Mouse (Mus musculus) embryonic facial prominence, embryonic 15.5 days (tissue): ENCODE data around the gene Padi4. TPM values are rescaled to one million over a fixed set of nuclear protein-coding genes. Genes with fewer than 3 reads are reported as not detected.

Experiments used
- ATAC-seq: fragments of 200-750 bp; cut with Nextera tagmentation; 2 replicates; pipeline ENCODE4 v1.8.0; 2017; ENCODE audit warnings: low read depth, moderate TSS enrichment; ENCODE audit not compliant: insufficient number of reproducible peaks, low FRiP score, low TSS enrichment
- H3K27ac ChIP-seq: fragments of 300-500 bp; sonication (generic); replicated peaks from 2 replicates; pipeline ENCODE4 v1.5.1; 2015; ENCODE audit warnings: mild to moderate bottlenecking, inconsistent platforms
- H3K27me3 ChIP-seq: fragments of 300-500 bp; sonication (generic); 2 replicates; pipeline ENCODE4 v1.6.1; 2015; ENCODE audit warnings: inconsistent platforms
- H3K36me3 ChIP-seq: fragments of 300-500 bp; sonication (generic); 2 replicates; pipeline ENCODE4 v1.6.1; 2015; ENCODE audit warnings: mild to moderate bottlenecking, inconsistent platforms
- H3K4me1 ChIP-seq: fragments of 300-500 bp; sonication (generic); 2 replicates; pipeline ENCODE4 v1.6.1; 2015; ENCODE audit warnings: inconsistent platforms
- H3K4me2 ChIP-seq: fragments of 300-500 bp; sonication (generic); replicated peaks from 2 replicates; pipeline ENCODE4 v1.6.1; 2015; ENCODE audit warnings: mild to moderate bottlenecking, inconsistent platforms
- H3K4me3 ChIP-seq: fragments of 300-500 bp; sonication (generic); replicated peaks from 2 replicates; pipeline ENCODE4 v1.5.1; 2015; ENCODE audit warnings: mild to moderate bottlenecking, inconsistent platforms
- H3K9ac ChIP-seq: fragments of 300-500 bp; sonication (generic); 2 replicates; pipeline ENCODE4 v1.6.1; 2015; ENCODE audit warnings: inconsistent platforms
- H3K9me3 ChIP-seq: fragments of 300-500 bp; sonication (generic); replicated peaks from 2 replicates; pipeline ENCODE4 v1.6.1; 2016; ENCODE audit warnings: inconsistent platforms
- WGBS: fragments of 180-500 bp; shearing (Covaris S2); methylation state at CpG from one replicate; pipeline ENCODE4 v1.1.7; 2015; 5-methylcytosine and 5-hydroxymethylcytosine counted together
- polyA plus RNA-seq: library from polyadenylated mRNA; unstranded; fragments of >200 nt; fragmentation: Nextera tagmentation; extraction: Ambion mirVana; gene quantifications from 2 replicates; pipeline ENCODE4 v1.2.1, GENCODE M21; 2015

Padi4 gene
- polyA plus RNA-seq, 1 experiment from 2014 or later: 1.9 TPM

GRCm38 (mm10) chr4:140787414-140787813 lies 13.4 kb upstream of the Padi4 start:
- no peak for ATAC-seq
- Histone ChIP-seq H3K36me3 (no peaks in the 10 kb centered on the region), H3K27ac (no peak overlapping the region), H3K9me3 (no peaks in the 10 kb centered on the region), H3K4me2 (no peak overlapping the region), H3K9ac (no peak overlapping the region), H3K4me1 (no peaks in the 10 kb centered on the region), H3K27me3 (no peaks in the 10 kb centered on the region), H3K4me3 (no peak overlapping the region)
- 72% methylated on average over 3 of the region's 4 CpGs for WGBS

DNA sequence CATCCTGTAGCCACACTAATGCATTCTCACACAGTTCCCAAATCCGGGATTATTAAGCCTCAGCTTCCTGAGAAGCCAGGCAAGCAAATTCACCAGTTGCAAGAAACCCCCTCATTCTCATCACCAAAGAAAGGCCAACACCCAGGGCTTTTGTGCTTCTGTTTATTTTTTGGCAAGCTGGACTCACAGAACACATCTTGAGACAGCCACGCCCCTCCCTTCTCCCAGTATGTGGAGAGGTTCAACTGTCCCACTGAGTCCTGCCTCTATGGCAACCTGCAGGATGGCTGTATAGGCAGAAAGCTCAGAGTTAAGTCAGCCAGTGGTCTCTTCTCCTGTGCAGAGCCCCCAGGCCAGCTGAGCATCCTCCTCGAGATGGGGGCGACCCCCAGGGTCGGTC lies 11.2 kb upstream of the Padi4 start:
- 80% methylated on average over 5 of the region's 5 CpGs for WGBS
- H3K27ac ChIP-seq: no peak overlapping the region

DNA sequence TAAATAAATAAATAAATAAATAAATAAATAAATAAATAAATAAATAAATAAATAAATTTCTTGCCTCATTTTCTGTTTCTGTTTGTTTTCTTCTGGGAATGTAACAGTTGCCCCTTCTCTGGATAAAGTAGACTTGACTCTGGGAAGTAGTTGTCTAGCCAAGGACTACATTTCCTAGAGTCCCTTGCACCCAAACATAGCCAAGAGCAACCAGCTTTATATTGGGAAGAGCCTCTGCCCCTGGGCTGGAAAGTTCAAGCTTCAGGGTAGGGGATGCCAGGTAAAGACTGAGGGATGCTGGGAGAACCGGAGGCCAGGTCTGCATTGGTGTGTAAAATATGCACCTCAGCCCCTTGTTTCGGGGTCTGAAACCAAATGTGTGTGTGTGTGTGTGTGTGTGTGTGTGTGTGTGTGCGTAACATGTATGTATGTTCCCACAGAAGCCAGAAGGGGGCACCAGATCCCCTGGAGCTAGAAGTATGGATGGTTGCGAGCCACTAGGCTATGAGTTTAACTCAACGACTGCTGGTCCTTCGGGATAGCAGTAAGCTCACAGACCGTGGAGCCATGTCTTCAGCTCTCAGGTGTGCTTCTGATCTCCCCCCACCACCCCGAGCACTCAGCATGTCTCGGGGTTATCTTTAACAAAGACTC lies 10.4 kb upstream of the Padi4 start:
- H3K4me1 ChIP-seq: no peaks in the 10 kb centered on the region
- H3K4me3 ChIP-seq: no peak overlapping the region
- no peak overlapping the region for H3K4me2 ChIP-seq
- no peak overlapping the region for H3K27ac ChIP-seq
- no peak for ATAC-seq
- H3K27me3 ChIP-seq: no peaks in the 10 kb centered on the region
- H3K9ac ChIP-seq: no peak overlapping the region
- H3K36me3 ChIP-seq: no peaks in the 10 kb centered on the region
- H3K9me3 ChIP-seq: no peaks in the 10 kb centered on the region
- 93% methylated on average over 9 of the region's 9 CpGs for WGBS

More for the DNA sequence above, 11.2 kb upstream of the Padi4 start:
- H3K9me3 ChIP-seq: no peaks in the 10 kb centered on the region
- H3K4me3 ChIP-seq: no peak overlapping the region
- no peaks in the 10 kb centered on the region for H3K27me3 ChIP-seq
- H3K4me1 ChIP-seq: no peaks in the 10 kb centered on the region
- H3K36me3 ChIP-seq: no peaks in the 10 kb centered on the region
- H3K4me2 ChIP-seq: no peak overlapping the region
- no peak for ATAC-seq
- no peak overlapping the region for H3K9ac ChIP-seq

DNA sequence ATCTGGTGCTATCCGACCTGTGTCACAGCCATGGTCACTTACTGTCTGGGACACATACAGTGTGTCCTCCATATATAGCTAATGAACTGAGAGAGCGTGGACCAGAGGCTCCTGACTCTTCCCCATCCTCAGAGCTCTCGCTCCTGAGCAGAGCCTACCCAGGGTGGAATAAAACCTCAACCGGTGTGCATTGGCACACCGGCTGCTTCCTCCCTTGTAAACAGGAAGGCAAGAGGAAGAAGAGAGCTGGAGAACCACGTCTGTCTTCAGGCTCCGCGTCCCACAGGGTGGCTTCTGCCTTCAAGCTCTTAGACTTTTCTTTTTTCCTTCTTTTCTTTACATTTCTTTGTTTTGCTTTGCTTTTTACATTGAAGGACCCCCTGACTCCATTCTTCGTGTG lies 8.8 kb upstream of the Padi4 start:
- Histone ChIP-seq H3K36me3 (no peaks in the 10 kb centered on the region), H3K27me3 (no peaks in the 10 kb centered on the region), H3K9me3 (no peaks in the 10 kb centered on the region), H3K4me1 (no peaks in the 10 kb centered on the region), H3K9ac (no peak overlapping the region), H3K4me3 (no peak overlapping the region), H3K4me2 (no peak overlapping the region), H3K27ac (no peak overlapping the region)
- ATAC-seq: no peak
- 86% methylated on average over 9 of the region's 9 CpGs for WGBS

GRCm38 (mm10) chr4:140780507-140780906 lies 6.5 kb upstream of the Padi4 start:
- H3K4me1 ChIP-seq: no peaks in the 10 kb centered on the region
- whole genome bisulfite sequencing: 80% methylated on average over 14 of the region's 14 CpGs
- no peak overlapping the region for H3K4me2 ChIP-seq
- no peaks in the 10 kb centered on the region for H3K36me3 ChIP-seq
- H3K27ac ChIP-seq: no peak overlapping the region
- no peak overlapping the region for H3K4me3 ChIP-seq
- H3K27me3 ChIP-seq: no peaks in the 10 kb centered on the region
- no peak for ATAC-seq
- H3K9me3 ChIP-seq: no peaks in the 10 kb centered on the region
- no peak overlapping the region for H3K9ac ChIP-seq

DNA sequence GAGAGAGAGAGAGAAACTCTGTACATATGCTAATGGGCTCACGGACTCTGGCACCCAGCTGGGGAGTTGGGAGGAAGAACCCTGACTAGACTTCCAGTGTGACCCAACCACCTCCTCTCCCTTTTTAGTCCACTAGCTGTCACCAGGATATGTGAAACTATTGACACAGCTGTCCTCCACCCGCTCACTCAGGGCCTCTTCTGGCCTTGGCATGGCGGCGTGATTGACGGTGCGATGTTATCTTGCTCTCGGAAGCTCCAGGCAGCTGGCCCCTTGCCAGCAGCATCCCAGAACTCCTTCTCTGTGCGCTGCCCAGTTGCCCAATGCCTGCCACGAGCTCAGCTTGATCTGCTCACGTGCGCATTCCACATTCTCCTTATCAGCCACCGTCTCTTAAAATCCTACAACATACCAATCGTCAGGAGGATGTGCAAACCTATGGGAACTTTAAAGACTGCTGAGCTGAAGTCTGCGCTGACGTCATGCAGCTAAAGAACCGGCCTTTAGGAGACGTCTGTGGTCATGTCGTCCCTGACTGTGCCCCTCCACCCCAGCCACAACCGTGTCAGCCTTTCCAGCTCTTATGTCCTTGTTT lies 5.9 kb upstream of the Padi4 start:
- WGBS: 45% methylated on average over 19 of the region's 19 CpGs
- no peak overlapping the region for H3K4me3 ChIP-seq
- H3K36me3 ChIP-seq: no peaks in the 10 kb centered on the region
- no peaks in the 10 kb centered on the region for H3K4me1 ChIP-seq
- no peak overlapping the region for H3K9ac ChIP-seq
- no peak overlapping the region for H3K27ac ChIP-seq
- no peak overlapping the region for H3K4me2 ChIP-seq
- 0 out of 2 replicates have a peak, but pooled peaks have one; percentile 45 for ATAC-seq
- no peaks in the 10 kb centered on the region for H3K27me3 ChIP-seq
- H3K9me3 ChIP-seq: no peaks in the 10 kb centered on the region

DNA sequence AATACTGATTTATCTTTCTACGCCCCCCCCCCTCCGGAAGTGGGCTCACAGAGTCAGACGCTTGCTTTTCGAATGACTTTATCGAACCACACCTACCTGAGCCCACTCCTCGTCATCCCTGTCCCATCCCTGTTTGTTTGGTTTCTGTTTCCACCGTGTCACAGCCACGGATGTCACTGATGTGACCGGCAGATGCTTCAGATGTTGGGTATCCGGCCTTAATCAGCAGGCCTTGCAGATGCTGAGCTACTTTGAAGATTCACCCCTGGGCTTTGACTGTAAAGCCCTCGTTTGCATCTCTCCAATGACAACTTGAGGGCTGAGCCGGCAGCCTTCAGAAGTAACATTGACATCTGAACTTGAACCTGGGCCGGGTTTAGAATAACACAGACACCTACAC lies 2.6 kb upstream of the Padi4 start:
- no peak overlapping the region for H3K4me2 ChIP-seq
- ATAC-seq: no peak
- no peak overlapping the region for H3K4me3 ChIP-seq
- no peaks in the 10 kb centered on the region for H3K36me3 ChIP-seq
- H3K27me3 ChIP-seq: no peaks in the 10 kb centered on the region
- WGBS: 69% methylated on average over 13 of the region's 13 CpGs
- no peaks in the 10 kb centered on the region for H3K4me1 ChIP-seq
- H3K9ac ChIP-seq: no peak overlapping the region
- H3K27ac ChIP-seq: no peak overlapping the region
- no peaks in the 10 kb centered on the region for H3K9me3 ChIP-seq

DNA sequence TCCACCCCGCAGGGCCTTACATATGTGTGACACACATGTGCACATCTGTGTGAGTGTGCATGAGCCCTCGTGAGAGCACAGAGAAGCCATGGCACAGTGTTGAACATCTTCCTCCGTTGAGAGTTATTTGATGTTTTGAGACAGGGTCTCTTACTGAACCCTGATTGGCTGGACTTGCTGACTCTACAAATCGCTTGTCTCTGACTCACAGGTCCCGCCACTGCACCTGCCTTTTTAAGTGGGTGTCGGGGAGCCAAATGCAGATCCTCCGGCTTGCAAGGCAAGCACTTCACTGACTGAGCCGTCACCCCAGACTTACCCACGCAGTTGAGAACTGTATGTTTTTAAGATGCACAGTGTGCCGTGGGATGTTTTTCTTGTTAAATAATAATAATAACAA lies 1.8 kb upstream of the Padi4 start:
- no peak overlapping the region for H3K9ac ChIP-seq
- no peaks in the 10 kb centered on the region for H3K36me3 ChIP-seq
- WGBS: 78% methylated on average over 10 of the region's 10 CpGs
- H3K27ac ChIP-seq: no peak overlapping the region
- H3K4me3 ChIP-seq: no peak overlapping the region
- H3K4me2 ChIP-seq: no peak overlapping the region
- no peaks in the 10 kb centered on the region for H3K4me1 ChIP-seq
- no peaks in the 10 kb centered on the region for H3K27me3 ChIP-seq
- no peaks in the 10 kb centered on the region for H3K9me3 ChIP-seq
- no peak for ATAC-seq

DNA sequence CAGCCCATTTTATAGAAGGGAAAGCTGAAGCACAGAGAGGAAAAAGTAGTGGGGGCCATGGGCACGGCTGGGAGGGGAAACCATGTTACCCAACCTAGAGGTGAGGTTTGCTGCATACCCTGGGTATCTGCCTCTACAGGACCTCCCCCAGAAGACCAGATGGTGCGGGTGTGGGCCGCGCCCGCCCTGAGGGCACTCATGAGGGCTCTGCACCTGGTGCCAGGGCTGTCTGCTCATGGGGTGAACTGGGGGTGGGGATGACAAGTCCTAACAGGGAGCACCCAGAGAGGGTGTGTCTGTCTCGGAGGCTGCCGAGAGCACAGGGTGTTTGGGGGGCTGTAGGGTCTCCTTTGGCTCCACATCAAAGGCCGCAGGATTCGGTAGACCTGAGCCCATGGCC lies 857 bp upstream of the Padi4 start:
- H3K4me3 ChIP-seq: no peak overlapping the region
- H3K4me2 ChIP-seq: no peak overlapping the region
- WGBS: 68% methylated on average over 9 of the region's 9 CpGs
- ATAC-seq: no peak
- H3K27me3 ChIP-seq: no peaks in the 10 kb centered on the region
- no peaks in the 10 kb centered on the region for H3K36me3 ChIP-seq
- H3K9me3 ChIP-seq: no peaks in the 10 kb centered on the region
- no peak overlapping the region for H3K27ac ChIP-seq
- H3K9ac ChIP-seq: no peak overlapping the region
- 0 out of 2 replicates have a peak, but pooled peaks cover 7% of the 10 kb centered on the region for H3K4me1 ChIP-seq

GRCm38 (mm10) chr4:140771091-140771490 lies 2.9 kb downstream of the Padi4 start:
- H3K4me3 ChIP-seq: no peak overlapping the region
- H3K4me1 ChIP-seq: 0 out of 2 replicates have a peak, but pooled peaks cover 7% of the 10 kb centered on the region
- H3K27ac ChIP-seq: no peak overlapping the region
- H3K9me3 ChIP-seq: no peaks in the 10 kb centered on the region
- WGBS: 19% methylated on average over 4 of the region's 4 CpGs
- H3K27me3 ChIP-seq: no peaks in the 10 kb centered on the region
- no peak for ATAC-seq
- H3K4me2 ChIP-seq: no peak overlapping the region
- no peak overlapping the region for H3K9ac ChIP-seq
- H3K36me3 ChIP-seq: no peaks in the 10 kb centered on the region

DNA sequence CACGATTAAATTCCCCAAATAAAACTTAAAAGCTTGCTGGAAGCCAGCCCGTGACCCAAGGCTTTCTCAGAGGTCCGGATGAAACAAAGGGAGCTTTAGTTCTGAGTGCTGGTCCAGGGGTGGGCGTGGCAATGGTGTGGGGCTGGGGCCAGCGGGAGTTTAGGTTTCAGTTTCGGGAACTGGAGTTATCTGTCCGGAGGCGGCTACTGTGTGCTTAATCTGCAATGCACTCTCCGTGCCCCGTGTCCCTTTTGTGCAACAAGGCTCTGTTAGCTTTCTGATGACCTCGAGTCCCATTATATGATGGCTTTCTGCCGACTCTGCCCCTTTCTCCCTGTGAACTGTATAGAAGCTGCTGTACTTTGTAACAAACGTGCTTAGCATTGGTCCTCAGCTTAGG lies 3.6 kb downstream of the Padi4 start:
- no peak overlapping the region for H3K27ac ChIP-seq

DNA sequence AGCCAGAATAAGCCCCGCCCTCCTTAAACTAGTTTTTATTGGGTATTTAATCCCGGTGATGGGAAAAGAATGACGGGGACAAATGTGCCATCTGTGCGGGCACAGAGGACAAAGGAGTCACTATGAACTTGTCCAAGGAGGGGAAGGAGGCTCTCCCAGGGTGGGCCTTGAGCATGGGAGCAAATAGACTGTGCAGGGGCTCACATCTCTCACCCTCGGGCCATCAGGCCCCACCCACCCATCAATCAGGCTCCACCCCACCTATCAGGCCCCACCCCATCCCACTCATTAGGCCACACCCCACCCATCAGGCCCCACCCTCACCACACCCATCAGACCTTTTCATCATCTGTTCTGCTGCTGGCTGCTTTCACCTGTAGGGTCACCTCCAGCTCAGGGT lies 5.1 kb downstream of the Padi4 start:
- H3K4me1 ChIP-seq: 0 out of 2 replicates have a peak, but pooled peaks cover 7% of the 10 kb centered on the region
- ATAC-seq: no peak
- no peak overlapping the region for H3K9ac ChIP-seq
- no peaks in the 10 kb centered on the region for H3K27me3 ChIP-seq
- no peak overlapping the region for H3K4me3 ChIP-seq
- no peak overlapping the region for H3K4me2 ChIP-seq
- WGBS: 80% methylated on average over 5 of the region's 5 CpGs
- no peak overlapping the region for H3K27ac ChIP-seq
- H3K36me3 ChIP-seq: no peaks in the 10 kb centered on the region
- no peaks in the 10 kb centered on the region for H3K9me3 ChIP-seq

More for the DNA sequence above, 3.6 kb downstream of the Padi4 start:
- Histone ChIP-seq H3K9ac (no peak overlapping the region), H3K36me3 (no peaks in the 10 kb centered on the region), H3K9me3 (no peaks in the 10 kb centered on the region), H3K4me3 (peak overlapping the region; percentile 26), H3K4me2 (peak overlapping the region; percentile 37), H3K27me3 (no peaks in the 10 kb centered on the region), H3K4me1 (0 out of 2 replicates have a peak, but pooled peaks cover 7% of the 10 kb centered on the region)
- no peak for ATAC-seq
- WGBS: 4% methylated on average over 13 of the region's 13 CpGs
